Mouse (Mus musculus): ENCODE data around the gene Jagn1. TPM values are rescaled to one million over a fixed set of nuclear protein-coding genes. Genes with fewer than 3 reads are reported as not detected.
A peak's percentile ranks its signal among the peaks of the same experiment; 100 is the strongest.

Jagn1 gene
- 54.5 and 61.3 TPM in 2 replicates for polyA plus RNA-seq (2012; rRNA removed)

DNA sequence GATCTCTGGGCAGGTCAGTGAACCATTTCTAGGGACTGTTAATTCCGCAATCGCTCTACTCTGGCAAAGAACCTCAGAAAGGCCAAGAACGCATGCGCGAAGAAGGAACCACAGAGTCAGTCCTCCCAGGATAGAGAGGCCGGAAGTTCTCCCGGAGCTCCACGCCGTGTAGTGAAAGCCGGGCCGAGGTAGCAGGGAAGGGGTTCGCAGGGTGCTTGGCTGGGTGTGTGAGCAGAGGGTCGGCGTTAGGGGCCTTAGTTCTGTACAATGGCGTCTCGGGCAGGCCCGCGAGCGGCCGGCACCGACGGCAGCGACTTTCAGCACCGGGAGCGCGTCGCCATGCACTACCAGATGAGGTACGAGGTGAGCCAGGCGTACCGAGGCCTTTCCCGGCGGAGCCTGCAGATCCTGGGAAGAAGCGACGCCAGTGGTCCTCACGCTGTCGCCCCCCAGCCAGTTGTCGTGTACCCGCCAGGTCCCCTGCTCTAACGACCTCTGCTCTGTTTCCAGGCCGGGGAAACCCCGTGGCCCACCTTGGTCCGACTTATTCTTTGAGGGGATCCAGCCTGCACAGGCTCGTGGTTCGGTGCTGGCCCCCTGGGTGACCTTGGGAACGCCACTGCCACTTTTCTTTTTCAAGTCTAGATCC, at the start of gene Jagn1:
Jagn1 (plus strand) TSS at position 128 of the 649 bp plus-strand sequence.
- peak; percentile 83 for DNase-seq (ENCODE audit: low spot score)

DNA sequence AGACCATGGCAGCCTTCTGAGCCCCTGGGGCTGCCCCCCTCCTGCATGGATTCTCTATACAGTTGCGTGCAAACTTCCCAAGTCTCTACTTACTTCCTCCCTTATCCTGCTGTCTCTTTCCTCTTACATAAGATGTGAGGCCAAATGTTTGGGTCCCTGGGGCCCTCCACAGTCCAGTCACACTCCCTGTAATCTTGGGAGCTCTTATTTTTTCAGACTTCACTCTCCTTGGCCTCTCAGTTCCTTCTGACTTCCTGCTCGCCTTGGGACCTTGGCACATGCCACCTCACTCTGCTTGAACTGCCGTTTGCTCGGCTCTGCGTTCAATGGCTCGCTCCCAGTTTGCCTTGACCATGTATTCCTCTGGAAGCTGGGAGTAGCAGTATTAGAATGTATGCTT, 48.4 kb upstream of the Jagn1 start:
- DNase-seq (ENCODE audit: low spot score): no peak

DNA sequence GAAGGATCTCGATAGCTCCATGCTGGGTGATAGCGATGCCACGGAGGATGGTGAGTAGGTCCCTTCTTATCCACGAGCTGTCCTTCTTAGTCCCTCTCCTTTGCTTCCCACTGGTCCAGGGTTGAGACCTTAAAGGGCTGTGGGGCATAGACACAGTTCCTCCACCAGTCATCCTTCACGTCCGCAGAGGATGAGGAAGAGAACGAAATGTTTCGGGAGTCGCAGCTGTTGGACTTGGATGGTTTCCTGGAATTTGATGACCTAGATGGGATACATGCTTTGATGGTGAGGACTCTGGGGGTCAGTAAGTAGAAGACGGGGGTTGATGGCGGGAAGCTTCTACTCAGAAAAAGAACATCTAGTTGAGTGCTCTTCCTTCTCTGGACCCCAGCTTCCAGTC, 47.6 kb upstream of the Jagn1 start:
- no peak for DNase-seq (ENCODE audit: low spot score)

DNA sequence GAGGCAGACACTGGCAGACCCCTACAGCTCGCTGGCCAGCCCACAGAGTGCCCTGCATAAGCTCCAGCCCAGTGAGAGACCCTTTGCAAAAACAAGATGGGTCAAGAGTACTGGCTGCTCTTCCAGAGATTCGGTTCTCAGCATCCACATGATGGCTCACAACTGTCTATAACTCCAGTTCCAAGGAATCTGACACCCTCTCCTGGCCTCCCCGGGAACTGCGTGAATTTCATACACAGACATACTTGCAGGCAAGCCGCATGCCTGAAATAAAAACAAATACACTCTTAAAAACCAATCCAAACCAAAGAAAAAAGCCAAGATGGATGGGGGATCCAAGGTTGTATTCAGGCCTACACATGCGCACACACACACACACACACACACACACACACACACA, 46.9 kb upstream of the Jagn1 start:
- DNase-seq (ENCODE audit: low spot score): no peak

DNA sequence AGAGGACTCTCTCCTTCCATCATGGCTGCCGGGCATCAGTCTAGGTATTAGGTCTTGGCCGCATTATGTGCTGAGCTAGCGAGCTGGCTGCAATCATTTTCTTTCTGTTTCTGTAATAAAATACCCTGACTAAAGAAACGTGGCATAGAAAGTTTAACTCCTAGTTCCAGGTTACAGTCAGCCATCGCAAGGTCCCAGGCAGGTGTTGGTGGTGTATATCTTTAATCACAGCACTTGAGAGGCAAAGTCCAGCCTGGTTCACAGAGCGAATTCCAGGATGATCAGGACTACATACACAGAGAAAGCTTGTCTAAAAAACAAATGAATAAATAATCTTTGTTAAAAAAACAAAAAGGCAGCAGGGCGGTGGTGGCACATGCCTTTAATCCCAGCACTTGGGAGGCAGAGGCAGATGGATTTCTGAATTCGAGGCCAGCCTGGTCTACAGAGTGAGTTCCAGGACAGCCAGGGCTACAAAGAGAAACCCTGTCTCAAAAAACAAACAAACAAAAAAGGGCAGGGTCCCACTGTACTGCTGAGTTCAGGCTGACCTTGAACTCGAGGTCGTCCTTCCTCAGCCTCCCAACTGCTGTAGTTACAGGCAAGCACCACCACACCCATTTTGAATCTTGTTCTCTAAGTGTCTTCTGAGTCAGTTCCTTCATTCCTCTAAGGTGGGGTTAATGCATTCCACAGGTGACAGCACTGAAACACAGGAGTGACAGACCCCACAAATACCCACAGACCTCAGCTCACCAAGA, 45.9 kb upstream of the Jagn1 start:
- DNase-seq (ENCODE audit: low spot score): no peak

DNA sequence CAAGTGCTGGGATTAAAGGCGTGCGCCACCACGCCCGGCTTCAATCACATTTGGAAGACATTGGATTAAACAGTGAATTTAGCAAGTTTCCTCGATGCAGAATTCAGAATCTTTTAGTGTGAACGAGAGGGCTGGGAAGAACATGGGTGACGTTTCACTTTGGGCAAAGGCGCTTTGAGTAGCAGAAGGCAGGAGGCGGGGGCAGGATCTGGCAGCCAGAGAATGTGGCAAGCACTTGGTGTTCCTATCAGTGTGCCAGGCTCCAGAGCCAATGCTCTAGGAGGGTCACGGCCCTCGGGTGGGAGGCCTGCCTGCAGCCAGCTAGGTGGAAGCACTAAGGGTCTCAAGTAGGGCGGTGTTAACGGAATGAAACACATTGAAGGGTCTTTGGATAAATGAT, 40.3 kb upstream of the Jagn1 start:
- DNase-seq (ENCODE audit: low spot score): no peak

DNA sequence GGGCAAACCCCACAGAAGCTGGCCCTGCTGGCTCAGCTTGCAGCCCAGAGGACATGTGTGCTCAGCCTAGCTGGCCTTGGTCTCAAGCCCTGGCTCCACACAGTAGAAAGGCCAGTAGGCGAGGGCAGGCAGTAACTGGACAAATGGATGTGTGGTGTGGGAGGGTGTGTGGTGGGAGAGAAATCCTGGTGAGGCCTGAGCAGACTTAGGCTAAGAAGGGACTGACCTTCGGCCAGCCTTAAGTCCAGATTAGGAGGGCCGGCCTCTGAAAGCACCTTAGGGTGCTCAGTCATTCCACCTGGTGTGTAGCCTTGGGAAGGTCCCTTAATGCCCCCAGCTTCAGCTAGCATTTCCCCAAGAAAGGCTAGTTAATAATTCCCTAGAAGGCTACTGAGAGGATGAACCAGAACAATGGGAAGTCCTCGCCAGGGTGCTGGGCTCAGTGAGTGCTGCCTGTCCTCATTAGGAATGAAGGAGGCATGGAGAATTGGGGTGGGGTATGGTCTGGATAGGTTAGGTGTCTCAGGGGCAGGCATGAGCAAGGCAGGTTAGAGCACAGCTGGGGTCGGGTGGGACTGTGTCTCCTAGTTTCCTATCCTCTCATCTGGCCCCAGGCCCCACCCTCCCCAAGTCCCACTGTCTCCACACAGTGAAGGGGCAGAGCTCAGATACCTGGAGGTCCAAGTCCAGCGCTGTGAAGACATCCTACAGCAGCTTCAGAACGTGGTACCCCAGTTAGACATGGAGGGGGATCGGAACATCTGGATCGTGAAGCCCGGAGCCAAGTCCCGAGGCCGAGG, 37.5 kb upstream of the Jagn1 start:
- no peak for DNase-seq (ENCODE audit: low spot score)

DNA sequence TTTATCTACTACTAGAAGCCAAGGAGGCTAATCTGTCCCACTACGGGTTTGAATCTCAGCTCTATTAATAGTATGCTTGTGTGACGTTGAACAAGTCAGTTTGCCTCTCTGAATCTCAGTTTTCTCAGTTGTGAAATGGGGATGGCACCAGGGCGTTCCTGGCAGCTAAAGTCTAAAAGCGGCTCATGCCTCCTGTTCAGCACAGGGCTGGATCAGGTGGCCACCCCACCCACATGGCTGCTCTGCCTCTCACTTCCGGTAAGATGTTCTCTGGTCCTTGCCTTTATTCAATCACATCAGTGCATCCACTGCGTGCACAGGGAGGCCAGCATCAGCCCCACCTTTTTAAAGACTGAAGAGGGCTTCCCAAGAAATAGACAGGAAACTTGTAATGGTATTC, 36.9 kb upstream of the Jagn1 start:
- no peak for DNase-seq (ENCODE audit: low spot score)

DNA sequence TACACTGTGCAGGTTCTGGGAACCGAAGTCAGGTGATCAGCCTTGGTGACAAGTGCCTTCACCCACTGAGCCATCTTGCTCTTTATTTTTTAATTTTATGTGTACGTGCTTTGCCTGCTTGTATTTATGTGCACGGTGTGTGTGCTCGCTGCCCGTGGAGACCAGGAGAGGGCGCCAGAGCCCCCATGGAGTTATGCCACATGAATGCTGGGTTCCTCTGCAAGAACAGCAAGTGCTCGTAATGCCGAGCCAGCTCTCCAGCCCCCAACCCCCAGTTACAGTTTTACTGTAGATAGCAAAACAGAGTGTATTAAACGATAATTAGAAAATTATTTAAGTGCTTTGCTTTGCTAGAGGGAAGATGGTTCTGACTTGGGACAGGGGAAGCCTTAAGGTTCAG, 35.7 kb upstream of the Jagn1 start:
- no peak for DNase-seq (ENCODE audit: low spot score)

DNA sequence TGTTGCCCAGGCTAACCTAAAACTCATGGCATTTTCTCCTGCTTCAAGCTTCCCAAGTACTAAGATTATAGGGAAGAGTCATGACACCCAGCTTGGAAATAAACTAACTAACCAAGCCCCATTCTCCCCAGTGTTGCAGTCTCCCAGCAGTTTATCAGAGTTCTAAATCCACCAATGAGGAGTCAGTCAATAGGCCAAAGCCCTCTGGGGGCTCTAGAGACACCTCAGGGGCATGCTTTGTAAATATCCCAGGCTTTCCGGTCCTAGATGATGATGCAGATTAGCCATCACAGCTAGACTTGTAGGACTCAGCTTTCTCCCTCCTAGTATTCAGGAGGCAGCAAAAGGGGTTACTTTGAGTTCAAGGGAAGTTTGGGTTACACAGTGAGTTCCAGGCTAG, 32.4 kb upstream of the Jagn1 start:
- DNase-seq (ENCODE audit: low spot score): no peak

DNA sequence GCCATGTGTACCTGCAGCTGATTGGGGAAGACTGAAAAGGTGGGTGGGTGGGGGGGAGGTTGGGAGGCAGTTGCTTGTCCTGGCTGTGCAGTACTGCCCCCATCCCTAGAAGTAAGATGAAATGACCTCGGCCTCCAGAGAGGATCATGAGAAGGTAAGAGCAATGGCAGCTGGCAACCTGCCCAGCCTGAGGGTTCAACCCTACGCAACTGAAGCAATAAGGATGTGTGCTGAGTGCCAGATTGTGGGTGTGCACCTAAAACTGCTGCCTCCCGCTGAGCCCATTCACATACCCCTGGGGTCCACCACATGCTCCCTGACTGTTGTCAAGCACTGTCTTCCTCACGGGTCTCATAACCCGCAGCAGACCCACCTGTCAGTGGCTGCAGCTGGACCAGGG, 26.0 kb upstream of the Jagn1 start:
- no peak for DNase-seq (ENCODE audit: low spot score)

DNA sequence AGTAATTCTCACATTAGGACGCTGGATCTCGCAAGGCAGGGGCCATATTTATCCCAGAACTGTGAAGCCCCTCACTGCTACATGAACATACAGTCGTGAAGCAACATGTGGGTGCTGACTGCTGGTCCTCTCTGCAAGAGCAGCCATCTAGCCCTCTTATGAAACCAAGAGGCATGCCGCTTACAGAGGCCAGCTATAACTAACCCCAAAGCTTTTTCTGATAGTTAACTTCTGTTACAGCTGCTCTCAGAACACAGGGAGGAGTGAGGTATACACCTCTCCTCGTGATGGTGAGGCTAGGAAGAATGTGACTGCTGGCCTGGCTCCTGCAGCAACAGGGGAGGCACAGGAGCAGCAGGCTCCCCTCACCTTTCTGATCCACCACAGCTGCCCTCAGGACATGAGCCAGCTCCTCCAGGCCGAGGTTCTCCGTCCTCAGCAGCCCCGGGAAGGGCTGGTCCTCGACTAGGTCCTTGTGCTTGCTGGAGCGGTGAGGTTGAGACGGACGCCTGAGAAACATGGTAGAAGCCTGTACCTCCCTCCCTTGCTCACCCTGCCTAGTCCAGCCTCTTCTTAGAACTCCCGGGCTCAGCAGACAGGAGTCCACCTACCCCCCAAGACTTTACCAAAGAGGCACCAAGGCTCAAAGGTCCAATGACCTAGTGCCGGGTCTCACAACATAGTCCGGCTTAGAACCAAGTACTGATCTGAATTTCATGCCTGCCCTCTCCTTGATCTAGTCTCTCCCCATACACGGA, 23.7 kb upstream of the Jagn1 start:
- DNase-seq (ENCODE audit: low spot score): no peak

DNA sequence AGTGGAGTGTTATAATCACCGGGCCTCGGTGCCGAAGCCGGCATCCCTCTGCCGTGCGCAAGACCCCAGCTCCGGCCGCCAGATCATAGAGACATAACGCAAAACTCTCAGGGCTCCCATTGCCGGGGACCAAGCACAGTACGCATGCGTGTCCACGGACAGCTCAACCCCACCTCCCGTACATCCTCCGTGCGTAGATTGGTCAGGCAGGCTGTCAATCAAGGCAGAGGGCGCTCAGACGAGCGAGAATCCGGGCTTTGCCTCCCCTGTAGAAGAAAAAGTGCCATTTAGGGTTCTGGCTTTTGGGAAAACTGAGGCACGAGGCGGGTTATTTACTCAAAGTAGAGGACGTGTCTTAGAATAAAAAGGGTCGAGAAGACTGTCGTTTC, 23.2 kb upstream of the Jagn1 start, which contains the start of gene Rpusd3:
Rpusd3 (minus strand) TSS at position 142 of the 389 bp plus-strand sequence.
- peak; percentile 99 for DNase-seq (ENCODE audit: low spot score)

DNA sequence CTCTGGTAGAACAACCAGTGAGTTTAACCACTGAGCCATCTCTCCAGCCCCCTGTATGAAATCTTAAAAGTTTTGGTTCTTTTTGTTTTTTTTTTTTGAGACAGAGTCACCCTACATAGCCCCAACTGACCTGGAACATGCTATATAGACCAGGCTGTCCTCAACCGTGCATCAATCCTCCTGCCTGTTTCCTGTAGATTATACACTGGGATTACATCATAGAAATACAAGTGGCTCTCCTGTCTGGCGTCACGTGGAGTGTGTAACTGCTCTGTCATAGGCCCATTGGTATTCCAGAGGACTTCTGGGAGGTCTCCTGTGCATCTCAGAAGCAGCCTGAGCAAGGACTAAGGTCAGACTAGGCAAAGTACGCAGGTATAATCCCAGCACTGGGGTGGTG, 19.4 kb upstream of the Jagn1 start:
- DNase-seq (ENCODE audit: low spot score): no peak

DNA sequence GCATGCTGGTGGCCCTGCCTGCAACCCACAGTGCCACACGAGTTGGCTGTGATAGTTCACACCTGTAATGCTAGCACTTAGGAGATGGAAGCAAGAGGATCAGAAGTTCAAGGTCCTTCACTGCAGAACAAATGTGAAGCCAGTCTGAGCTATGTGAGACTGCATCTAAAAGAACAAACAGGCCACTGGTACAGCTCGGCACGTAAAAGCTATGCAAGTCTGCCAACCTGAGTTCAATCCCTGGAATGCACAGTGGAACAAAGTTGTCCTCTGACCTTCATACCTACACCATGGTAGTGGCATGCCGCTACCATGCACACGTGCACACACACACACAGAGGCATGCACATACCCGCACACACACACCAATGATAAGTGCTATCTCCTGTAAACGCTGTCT, 18.2 kb upstream of the Jagn1 start:
- DNase-seq (ENCODE audit: low spot score): no peak

DNA sequence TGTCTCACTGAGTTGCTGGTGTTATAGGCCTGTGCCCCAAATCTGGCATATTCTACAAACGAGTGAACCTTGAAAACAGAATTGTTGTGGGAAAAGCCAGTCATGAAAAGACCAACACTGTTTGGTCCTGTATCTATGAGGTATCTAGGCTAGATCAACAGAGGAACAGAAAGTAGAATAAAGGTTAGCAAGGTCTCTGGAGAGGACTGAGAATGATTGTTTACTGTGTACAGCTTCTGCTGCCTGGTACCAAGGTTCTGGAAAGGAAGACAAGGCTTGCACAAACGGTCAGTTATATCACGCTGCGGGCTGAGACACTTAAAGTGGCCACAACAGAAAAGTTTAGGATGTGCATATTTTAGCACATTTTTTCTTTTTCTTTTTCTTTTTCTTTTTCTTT, 15.7 kb upstream of the Jagn1 start:
- no peak for DNase-seq (ENCODE audit: low spot score)

DNA sequence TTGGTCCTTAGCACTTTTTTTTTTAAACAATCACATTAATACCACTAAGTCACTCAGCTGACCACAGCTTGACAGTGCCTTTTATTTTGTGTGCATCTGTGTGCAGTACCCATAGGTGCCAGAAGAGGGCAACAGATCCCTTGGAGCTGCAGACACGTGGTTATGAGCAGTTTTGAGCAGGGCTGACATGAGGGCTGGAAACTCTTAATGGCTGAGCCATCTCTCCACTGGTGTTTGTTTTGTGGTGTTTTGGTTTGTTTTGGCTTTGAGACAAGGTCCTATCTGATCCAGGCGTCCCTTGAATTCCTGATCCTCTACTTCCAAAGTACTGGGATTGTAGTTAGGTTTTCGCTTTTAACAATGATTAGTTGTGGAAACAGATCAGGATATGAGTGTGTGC, 15.0 kb upstream of the Jagn1 start:
- DNase-seq (ENCODE audit: low spot score): no peak

DNA sequence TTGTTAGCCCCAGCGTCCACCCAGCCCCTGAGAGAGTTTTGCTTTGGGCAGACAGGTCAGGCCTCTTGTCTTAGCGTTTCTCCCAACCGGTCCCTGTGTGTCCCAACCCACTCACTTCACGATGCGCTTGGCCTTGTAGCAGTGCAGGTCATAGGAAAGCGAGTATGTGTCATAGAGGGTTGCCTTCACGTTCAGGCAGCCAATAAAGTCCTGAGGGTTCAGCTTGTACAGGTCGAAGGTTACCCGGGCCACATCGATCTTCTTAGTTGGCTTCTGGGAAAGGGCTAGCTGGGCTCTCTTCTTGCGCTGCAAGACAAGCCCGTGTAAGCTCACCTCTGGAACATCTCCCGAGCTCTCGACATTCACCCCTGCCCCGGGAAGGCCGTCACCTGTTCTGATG, 14.4 kb upstream of the Jagn1 start:
- no peak for DNase-seq (ENCODE audit: low spot score)

DNA sequence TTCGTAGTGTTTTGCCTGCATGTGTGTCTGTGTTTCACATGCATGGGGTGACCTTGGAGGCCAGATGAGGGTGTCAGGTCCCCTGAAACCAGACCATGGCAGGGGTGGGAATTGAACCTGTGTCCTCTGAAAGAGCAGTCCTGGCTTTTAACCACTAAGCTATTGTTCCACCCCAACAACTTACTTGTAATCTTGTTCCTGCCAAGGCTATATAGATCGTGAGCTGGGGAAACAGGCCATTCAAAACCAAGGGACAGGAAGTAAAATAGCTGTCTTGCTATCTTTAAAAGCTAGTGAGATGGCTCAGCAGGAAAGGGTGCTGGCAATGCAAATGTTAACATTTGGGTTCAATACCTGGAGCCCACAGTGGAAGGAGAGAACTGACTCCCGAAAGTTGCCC, 12.4 kb upstream of the Jagn1 start:
- DNase-seq (ENCODE audit: low spot score): no peak

DNA sequence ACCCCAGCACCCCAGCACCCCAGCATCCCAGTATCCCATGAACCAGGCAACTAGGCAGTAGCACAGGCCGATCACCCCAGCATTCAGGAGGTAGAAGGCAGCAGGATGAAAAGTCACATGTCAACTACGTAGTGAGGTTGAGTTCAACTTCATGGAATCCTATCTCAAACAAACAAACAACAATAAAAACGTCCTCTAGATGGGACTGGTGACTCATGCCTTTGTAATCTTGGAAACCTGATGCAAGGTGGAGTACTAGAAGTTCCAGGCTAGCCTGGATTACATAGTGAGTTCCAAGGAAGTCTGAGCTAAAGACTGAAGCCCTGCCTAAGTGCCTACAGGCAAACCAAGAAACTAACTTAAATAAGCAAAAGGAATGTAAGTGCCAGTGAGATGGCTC, 11.5 kb upstream of the Jagn1 start:
- DNase-seq (ENCODE audit: low spot score): no peak

DNA sequence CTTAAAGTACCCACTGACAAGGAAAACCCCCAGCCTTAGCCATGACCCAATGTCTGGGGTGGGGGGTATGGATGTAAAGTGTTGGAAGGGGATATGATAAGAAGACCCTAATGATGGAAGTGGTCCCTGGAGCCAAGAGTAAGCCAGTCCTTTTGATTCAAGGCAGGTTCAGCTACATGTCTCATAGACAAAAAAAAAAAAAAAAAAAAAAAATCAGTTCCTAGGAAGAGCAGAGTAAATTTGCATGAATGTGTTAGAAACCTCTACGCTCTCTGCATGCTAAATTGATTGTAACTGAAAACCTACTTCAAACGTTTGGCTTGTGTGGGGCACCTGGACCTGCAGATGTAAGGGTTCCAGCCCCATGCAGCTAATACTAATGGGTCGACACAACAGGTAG, 10.6 kb upstream of the Jagn1 start:
- no peak for DNase-seq (ENCODE audit: low spot score)

DNA sequence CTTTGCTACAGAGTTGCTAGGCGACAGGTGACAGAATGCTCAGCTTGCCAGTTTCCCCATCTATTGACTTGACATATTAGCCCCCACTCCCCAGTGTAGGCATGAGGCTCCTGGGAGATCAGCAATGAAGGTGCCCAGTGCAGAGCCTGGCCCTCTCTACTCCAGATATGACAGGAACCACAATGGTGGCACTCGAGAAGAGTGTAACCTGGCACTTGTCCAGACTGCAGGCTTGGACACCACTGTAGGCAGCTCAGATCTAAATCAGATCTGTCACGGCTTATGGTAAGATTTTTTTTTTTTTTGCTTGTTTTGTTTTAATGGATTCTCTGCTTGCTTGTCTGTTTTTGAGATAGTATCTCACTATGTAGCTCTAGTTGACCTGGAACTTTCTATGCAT, 8.7 kb upstream of the Jagn1 start:
- no peak for DNase-seq (ENCODE audit: low spot score)

Data from urinary bladder, adult 2 months (tissue).